Mouse (Mus musculus) stomach, embryonic 16.5 days (tissue): ENCODE results near the gene Gdf9. TPM values are rescaled to one million over a fixed set of nuclear protein-coding genes. Genes with fewer than 3 reads are reported as not detected.

ENCODE experiments used
- ATAC-seq: fragments of 200-750 bp; cut with Nextera tagmentation; 2 replicates; pipeline ENCODE4 v1.8.0; 2017; ENCODE audit warnings: moderate number of reproducible peaks, moderate TSS enrichment; ENCODE audit not compliant: insufficient read depth, low FRiP score
- H3K27ac ChIP-seq: fragments of 300-500 bp; sonication (generic); 2 replicates; pipeline ENCODE4 v1.5.1; 2014; ENCODE audit warnings: low read length
- H3K27me3 ChIP-seq: fragments of 300-500 bp; sonication (generic); 2 replicates; pipeline ENCODE4 v1.6.1; 2014; ENCODE audit warnings: low read length, control low read depth, mixed read lengths; ENCODE audit not compliant: control insufficient read depth, insufficient read depth
- H3K36me3 ChIP-seq: fragments of 300-500 bp; sonication (generic); 2 replicates; pipeline ENCODE4 v1.6.1; 2014; ENCODE audit warnings: low read length; ENCODE audit not compliant: control insufficient read depth, insufficient read depth
- H3K4me1 ChIP-seq: fragments of 300-500 bp; sonication (generic); 2 replicates; pipeline ENCODE4 v1.6.1; 2014; ENCODE audit warnings: low read length, control low read depth, mixed read lengths; ENCODE audit not compliant: control insufficient read depth, insufficient read depth
- H3K4me2 ChIP-seq: fragments of 300-500 bp; sonication (generic); 2 replicates; pipeline ENCODE4 v1.6.1; 2014; ENCODE audit warnings: low read depth, low read length, mixed read lengths
- H3K4me3 ChIP-seq: fragments of 300-500 bp; sonication (generic); replicated peaks from 2 replicates; pipeline ENCODE4 v1.5.1; 2014; ENCODE audit warnings: mild to moderate bottlenecking, low read length
- H3K9ac ChIP-seq: fragments of 300-500 bp; sonication (generic); 2 replicates; pipeline ENCODE4 v1.6.1; 2014; ENCODE audit warnings: low read length
- H3K9me3 ChIP-seq: fragments of 300-500 bp; sonication (generic); replicated peaks from 2 replicates; pipeline ENCODE4 v1.6.1; 2016; ENCODE audit warnings: low read length, control low read depth; ENCODE audit not compliant: control insufficient read depth
- WGBS: fragments of 180-500 bp; shearing (Covaris S2); extraction: QIAGEN DNeasy Blood & Tissue Kit; methylation state at CpG from one replicate; pipeline ENCODE4 v1.1.7; 2014; 5-methylcytosine and 5-hydroxymethylcytosine counted together
- polyA plus RNA-seq: library from polyadenylated mRNA; unstranded; fragments of >200 nt; fragmentation: Nextera tagmentation; extraction: Ambion mirVana; gene quantifications from 2 replicates; pipeline ENCODE4 v1.2.1, GENCODE M21; 2015

Gdf9 gene
- polyA plus RNA-seq, 1 experiment from 2014 or later, result 1.5 TPM

GRCm38 (mm10) chr11:53451361-53451760 is 20.5 kb downstream of the Gdf9 start:
- 51% methylated on average over 2 of the region's 2 CpGs for WGBS
- Histone ChIP-seq H3K4me1 (0 out of 2 replicates have a peak, but pooled peaks cover 2% of the 10 kb centered on the region), H3K9ac (no peak overlapping the region), H3K36me3 (no peaks in the 10 kb centered on the region), H3K4me2 (no peak overlapping the region), H3K27ac (no peak overlapping the region), H3K9me3 (no peaks in the 10 kb centered on the region), H3K4me3 (no peak overlapping the region), H3K27me3 (no peaks in the 10 kb centered on the region)
- ATAC-seq, result no peak

GRCm38 (mm10) chr11:53452396-53452795 is 21.6 kb downstream of the Gdf9 start:
- H3K36me3 ChIP-seq, result no peaks in the 10 kb centered on the region
- H3K4me1 ChIP-seq, result 0 out of 2 replicates have a peak, but pooled peaks cover 5% of the 10 kb centered on the region
- no peaks in the 10 kb centered on the region for H3K27me3 ChIP-seq
- H3K9ac ChIP-seq, result no peak overlapping the region
- 95% methylated on average over 9 of the region's 9 CpGs for WGBS
- ATAC-seq, result no peak
- no peak overlapping the region for H3K27ac ChIP-seq
- no peaks in the 10 kb centered on the region for H3K9me3 ChIP-seq
- no peak overlapping the region for H3K4me3 ChIP-seq
- no peak overlapping the region for H3K4me2 ChIP-seq

GRCm38 (mm10) chr11:53453031-53453430 is 22.2 kb downstream of the Gdf9 start:
- ATAC-seq, result no peak
- WGBS, result 69% methylated on average over 5 of the region's 5 CpGs
- no peak overlapping the region for H3K4me2 ChIP-seq

GRCm38 (mm10) chr11:53456474-53457371 is 25.9 kb downstream of the Gdf9 start, which contains the start of the genes Gm10447 and Shroom1:
Gene Gm10447, minus strand, starts transcription at chr11:53457110.
Gene Shroom1, plus strand, starts transcription at chr11:53457205.
- Histone ChIP-seq H3K4me2 (peak within 1 kb of the TSS; percentile 81), H3K4me1 (0 out of 2 replicates have a peak, but pooled peaks cover 3% of the 10 kb centered on the region)

More at GRCm38 (mm10) chr11:53453031-53453430, 22.2 kb downstream of the Gdf9 start:
- Histone ChIP-seq H3K4me1 (0 out of 2 replicates have a peak, but pooled peaks cover 6% of the 10 kb centered on the region), H3K27me3 (no peaks in the 10 kb centered on the region), H3K9ac (no peak overlapping the region), H3K36me3 (no peaks in the 10 kb centered on the region), H3K4me3 (no peak overlapping the region), H3K27ac (no peak overlapping the region), H3K9me3 (no peaks in the 10 kb centered on the region)

GRCm38 (mm10) chr11:53457372-53457954 is 26.6 kb downstream of the Gdf9 start:
- Histone ChIP-seq H3K27ac (no peak overlapping the region), H3K4me1 (0 out of 2 replicates have a peak, but pooled peaks cover 3% of the 10 kb centered on the region), H3K4me2 (peak overlapping the region; percentile 81), H3K27me3 (peaks cover 12% of the 10 kb centered on the region), H3K9me3 (no peaks in the 10 kb centered on the region), H3K9ac (peak overlapping the region; percentile 69), H3K4me3 (peak overlapping the region; percentile 57), H3K36me3 (no peaks in the 10 kb centered on the region)
- no peak; the same call in 1 of the 2 replicates for ATAC-seq
- WGBS, result 9% methylated on average over 28 of the region's 29 CpGs

More at GRCm38 (mm10) chr11:53456474-53457371, 25.9 kb downstream of the Gdf9 start, which contains the start of the genes Gm10447 and Shroom1:
- Histone ChIP-seq H3K27ac (no peak within 1 kb of the TSS), H3K36me3 (no peaks in the 10 kb centered on the region), H3K9me3 (no peaks in the 10 kb centered on the region), H3K27me3 (peaks cover 4% of the 10 kb centered on the region; the same call in 1 of the 2 replicates), H3K9ac (peak within 1 kb of the TSS; percentile 69), H3K4me3 (peak within 1 kb of the TSS; percentile 57)
- peak; percentile 86 for ATAC-seq
- WGBS, result 2% methylated on average over 42 of the region's 42 CpGs

GRCm38 (mm10) chr11:53458996-53459395 is 28.2 kb downstream of the Gdf9 start:
- 65% methylated on average over 3 of the region's 3 CpGs for WGBS
- no peak overlapping the region for H3K4me3 ChIP-seq
- no peak for ATAC-seq
- peaks cover 10% of the 10 kb centered on the region; the same call in 1 of the 2 replicates for H3K4me1 ChIP-seq
- no peaks in the 10 kb centered on the region for H3K36me3 ChIP-seq
- peaks cover 27% of the 10 kb centered on the region for H3K27me3 ChIP-seq
- H3K9ac ChIP-seq, result no peak overlapping the region
- no peaks in the 10 kb centered on the region for H3K9me3 ChIP-seq
- H3K27ac ChIP-seq, result no peak overlapping the region
- H3K4me2 ChIP-seq, result no peak overlapping the region

GRCm38 (mm10) chr11:53460192-53460591 is 29.4 kb downstream of the Gdf9 start:
- Histone ChIP-seq H3K9ac (no peak overlapping the region), H3K4me1 (peaks cover 12% of the 10 kb centered on the region; the same call in 1 of the 2 replicates), H3K9me3 (no peaks in the 10 kb centered on the region), H3K27ac (no peak overlapping the region), H3K36me3 (no peaks in the 10 kb centered on the region), H3K4me2 (no peak overlapping the region), H3K4me3 (no peak overlapping the region), H3K27me3 (peaks cover 39% of the 10 kb centered on the region)
- no peak for ATAC-seq
- 75% methylated on average over 3 of the region's 3 CpGs for WGBS

GRCm38 (mm10) chr11:53461727-53462126 is 30.9 kb downstream of the Gdf9 start:
- no peak overlapping the region for H3K4me3 ChIP-seq
- WGBS, result 31% methylated on average over 5 of the region's 5 CpGs
- H3K9ac ChIP-seq, result no peak overlapping the region
- no peak overlapping the region for H3K27ac ChIP-seq
- H3K4me2 ChIP-seq, result no peak overlapping the region
- H3K4me1 ChIP-seq, result peaks cover 16% of the 10 kb centered on the region
- ATAC-seq, result no peak
- H3K9me3 ChIP-seq, result no peaks in the 10 kb centered on the region
- H3K36me3 ChIP-seq, result no peaks in the 10 kb centered on the region
- H3K27me3 ChIP-seq, result peaks cover 51% of the 10 kb centered on the region
